Mouse (Mus musculus): ENCODE measurements around the gene Gpr108. TPM values are rescaled to one million over a fixed set of nuclear protein-coding genes. Genes with fewer than 3 reads are reported as not detected.

Gene Gpr108
- polyA plus RNA-seq, 1 experiment from 2014 or later = 16.2 TPM

DNA sequence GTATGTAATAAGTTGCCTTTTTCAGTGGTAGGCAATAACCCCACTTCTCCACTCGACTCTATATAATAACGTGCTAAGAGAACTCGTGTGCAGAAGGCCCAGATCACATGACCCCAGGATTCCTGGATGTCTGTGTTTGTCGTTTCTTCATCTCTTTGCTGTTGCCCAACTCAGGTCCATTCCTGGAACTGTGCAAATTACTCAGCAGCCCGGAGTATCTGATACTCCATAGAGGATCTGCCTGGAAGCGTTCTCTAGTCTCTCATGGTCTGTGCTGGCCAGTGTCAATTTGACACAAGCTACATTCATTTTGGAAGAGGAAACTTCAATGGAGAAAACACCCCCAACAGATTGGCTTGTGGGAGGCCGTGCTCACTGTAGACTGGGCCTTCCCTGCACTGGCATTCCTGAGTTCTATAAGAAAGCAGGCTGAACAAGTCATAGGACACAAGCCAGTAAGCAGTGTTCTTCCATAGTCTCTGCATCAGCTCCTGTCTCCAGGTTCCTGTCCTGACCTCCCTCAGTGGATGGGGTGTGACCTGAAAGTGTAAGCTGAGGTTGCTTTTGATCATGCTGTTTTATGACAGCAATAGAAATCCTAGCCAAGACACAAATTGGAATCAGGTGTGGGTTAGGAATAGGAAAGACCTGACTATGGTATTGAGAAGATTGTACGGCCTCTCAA lies 52.8 kb downstream of the Gpr108 start:
- TF ChIP-seq CTCF (IDR thresholded peaks at IDR 0.05; ENCODE audit: low read depth) = no peak
- Histone ChIP-seq H3K36me3 (ENCODE audit: control insufficient read depth, insufficient read depth) (no peaks in the 10 kb centered on the region), H3K9ac (ENCODE audit: low read depth, low read length) (no peak overlapping the region), H3K9me3 (ENCODE audit: control insufficient read depth) (no peaks in the 10 kb centered on the region), H3K4me3 (ENCODE audit: low read depth, low read length) (no peak overlapping the region), H3K4me2 (replicated peaks; ENCODE audit: low read depth) (no peak overlapping the region), H3K27ac (ENCODE audit: low read depth, low read length) (no peak overlapping the region), H3K4me1 (replicated peaks; ENCODE audit: control insufficient read depth, insufficient read depth, low read length) (no peaks in the 10 kb centered on the region), H3K27me3 (replicated peaks; ENCODE audit: control insufficient read depth, insufficient read depth, low read length) (no peaks in the 10 kb centered on the region)
- ATAC-seq = no peak
- WGBS = 71% methylated on average over 8 of the region's 8 CpGs

- no peak for ATAC-seq
- 81% methylated on average over 3 of the region's 3 CpGs for WGBS
- no peak for TF ChIP-seq CTCF (IDR thresholded peaks at IDR 0.05; ENCODE audit: low read depth)
- Histone ChIP-seq H3K4me1 (replicated peaks; ENCODE audit: control insufficient read depth, insufficient read depth, low read length) (no peaks in the 10 kb centered on the region), H3K9me3 (ENCODE audit: control insufficient read depth) (no peaks in the 10 kb centered on the region), H3K9ac (ENCODE audit: low read depth, low read length) (no peak overlapping the region), H3K27ac (ENCODE audit: low read depth, low read length) (no peak overlapping the region), H3K36me3 (ENCODE audit: control insufficient read depth, insufficient read depth) (no peaks in the 10 kb centered on the region), H3K4me3 (ENCODE audit: low read depth, low read length) (no peak overlapping the region), H3K27me3 (replicated peaks; ENCODE audit: control insufficient read depth, insufficient read depth, low read length) (no peaks in the 10 kb centered on the region), H3K4me2 (replicated peaks; ENCODE audit: low read depth) (no peak overlapping the region)
These were observed 53.5 kb downstream of the Gpr108 start for GRCm38 (mm10) chr17:57194771-57195170.

DNA sequence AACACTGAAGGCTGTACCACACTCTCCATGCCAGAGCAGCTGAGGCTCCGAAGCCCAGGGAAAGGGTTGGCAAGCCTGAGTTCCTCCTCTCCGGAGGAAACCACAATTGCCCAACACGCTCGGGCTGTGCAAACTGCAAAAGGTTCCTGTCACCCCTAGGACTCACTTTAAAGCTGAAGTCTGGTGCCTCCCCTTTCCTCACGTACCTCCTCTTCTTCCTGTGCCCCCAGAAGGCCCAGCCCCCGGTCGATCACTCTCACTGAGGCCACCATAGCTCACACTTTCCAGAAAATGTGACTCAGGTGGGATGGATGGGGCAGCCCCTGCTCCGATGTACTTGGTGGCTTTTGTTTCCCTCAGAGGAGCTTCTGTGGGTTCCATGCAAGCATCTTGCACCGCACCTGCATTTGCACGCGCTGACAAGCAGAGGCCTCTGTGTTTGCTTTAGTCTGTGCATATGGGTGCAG lies 54.2 kb downstream of the Gpr108 start, which contains the start of gene Tnfsf14:
Tnfsf14 (minus strand) TSS at position 137 of the 467 bp plus-strand sequence.
- no peaks in the 10 kb centered on the region for H3K9me3 ChIP-seq (ENCODE audit: control insufficient read depth)
- no peaks in the 10 kb centered on the region for H3K4me1 ChIP-seq (replicated peaks; ENCODE audit: control insufficient read depth, insufficient read depth, low read length)
- TF ChIP-seq CTCF (IDR thresholded peaks at IDR 0.05; ENCODE audit: low read depth) = no peak
- H3K36me3 ChIP-seq (ENCODE audit: control insufficient read depth, insufficient read depth) = no peaks in the 10 kb centered on the region
- H3K4me3 ChIP-seq (ENCODE audit: low read depth, low read length) = no peak within 1 kb of the TSS
- ATAC-seq = no peak
- WGBS = 80% methylated on average over 11 of the region's 11 CpGs
- no peaks in the 10 kb centered on the region for H3K27me3 ChIP-seq (replicated peaks; ENCODE audit: control insufficient read depth, insufficient read depth, low read length)
- no peak within 1 kb of the TSS for H3K4me2 ChIP-seq (replicated peaks; ENCODE audit: low read depth)
- H3K9ac ChIP-seq (ENCODE audit: low read depth, low read length) = no peak within 1 kb of the TSS
- no peak within 1 kb of the TSS for H3K27ac ChIP-seq (ENCODE audit: low read depth, low read length)

- H3K4me1 ChIP-seq (replicated peaks; ENCODE audit: control insufficient read depth, insufficient read depth, low read length) = no peaks in the 10 kb centered on the region
- H3K27me3 ChIP-seq (replicated peaks; ENCODE audit: control insufficient read depth, insufficient read depth, low read length) = no peaks in the 10 kb centered on the region
- no peaks in the 10 kb centered on the region for H3K9me3 ChIP-seq (ENCODE audit: control insufficient read depth)
- H3K36me3 ChIP-seq (ENCODE audit: control insufficient read depth, insufficient read depth) = no peaks in the 10 kb centered on the region
- no peak for ATAC-seq
- H3K4me3 ChIP-seq (ENCODE audit: low read depth, low read length) = no peak overlapping the region
- H3K9ac ChIP-seq (ENCODE audit: low read depth, low read length) = no peak overlapping the region
- no peak for TF ChIP-seq CTCF (IDR thresholded peaks at IDR 0.05; ENCODE audit: low read depth)
- H3K27ac ChIP-seq (ENCODE audit: low read depth, low read length) = no peak overlapping the region
- WGBS = 71% methylated on average over 12 of the region's 12 CpGs
- no peak overlapping the region for H3K4me2 ChIP-seq (replicated peaks; ENCODE audit: low read depth)
These were observed 59.6 kb downstream of the Gpr108 start for GRCm38 (mm10) chr17:57188510-57189192.

GRCm38 (mm10) chr17:57185641-57186040 lies 62.6 kb downstream of the Gpr108 start:
- Histone ChIP-seq H3K4me2 (replicated peaks; ENCODE audit: low read depth) (no peak overlapping the region), H3K4me3 (ENCODE audit: low read depth, low read length) (no peak overlapping the region), H3K4me1 (replicated peaks; ENCODE audit: control insufficient read depth, insufficient read depth, low read length) (no peaks in the 10 kb centered on the region), H3K27me3 (replicated peaks; ENCODE audit: control insufficient read depth, insufficient read depth, low read length) (no peaks in the 10 kb centered on the region), H3K36me3 (ENCODE audit: control insufficient read depth, insufficient read depth) (no peaks in the 10 kb centered on the region), H3K9me3 (ENCODE audit: control insufficient read depth) (no peaks in the 10 kb centered on the region), H3K9ac (ENCODE audit: low read depth, low read length) (no peak overlapping the region), H3K27ac (ENCODE audit: low read depth, low read length) (no peak overlapping the region)
- 57% methylated on average over 2 of the region's 2 CpGs for WGBS
- TF ChIP-seq CTCF (IDR thresholded peaks at IDR 0.05; ENCODE audit: low read depth) = no peak
- ATAC-seq = no peak

Small RNAs within 50 kb of the gene (microRNA-seq; reads per million reads assigned to microRNA genes)
- gene Mir6978 = not detected

Other genes starting within 250 kb of the Gpr108 start
- not detected in 2 replicates for gene Pspn, start 248.4 kb downstream of the Gpr108 start, polyA plus RNA-seq (2015; fragmentation: Nextera tagmentation; extraction: Ambion mirVana)
- gene Gtf2f1, start 237.2 kb downstream of the Gpr108 start, polyA plus RNA-seq (2015; fragmentation: Nextera tagmentation; extraction: Ambion mirVana) = 43.3 and 43.5 TPM in 2 replicates
- 0.22 and 0.25 TPM in 2 replicates for gene Gm17949, start 237.0 kb downstream of the Gpr108 start, polyA plus RNA-seq (2015; fragmentation: Nextera tagmentation; extraction: Ambion mirVana)
- gene Khsrp, start 216.9 kb downstream of the Gpr108 start, polyA plus RNA-seq (2015; fragmentation: Nextera tagmentation; extraction: Ambion mirVana) = 18.8 and 19.9 TPM in 2 replicates
- not detected in 2 replicates for gene Slc25a41, start 206.8 kb downstream of the Gpr108 start, polyA plus RNA-seq (2015; fragmentation: Nextera tagmentation; extraction: Ambion mirVana)
- 121 and 130 TPM in 2 replicates for gene Crb3, start 189.3 kb downstream of the Gpr108 start, polyA plus RNA-seq (2015; fragmentation: Nextera tagmentation; extraction: Ambion mirVana)
- 4.8 and 5.1 TPM in 2 replicates for gene Slc25a23, start 188.6 kb downstream of the Gpr108 start, polyA plus RNA-seq (2015; fragmentation: Nextera tagmentation; extraction: Ambion mirVana)
- gene Dennd1c, start 169.9 kb downstream of the Gpr108 start, polyA plus RNA-seq (2015; fragmentation: Nextera tagmentation; extraction: Ambion mirVana) = 5.2 and 5.3 TPM in 2 replicates
- 12.6 and 14.6 TPM in 2 replicates for gene Tubb4a, start 160.7 kb downstream of the Gpr108 start, polyA plus RNA-seq (2015; fragmentation: Nextera tagmentation; extraction: Ambion mirVana)
- 1.2 and 1.6 TPM in 2 replicates for gene Tnfsf9, start 143.1 kb downstream of the Gpr108 start, polyA plus RNA-seq (2015; fragmentation: Nextera tagmentation; extraction: Ambion mirVana)
- gene Cd70, start 98.7 kb downstream of the Gpr108 start, polyA plus RNA-seq (2015; fragmentation: Nextera tagmentation; extraction: Ambion mirVana) = not detected in 2 replicates
- 0.10 and 0.12 TPM in 2 replicates for gene Tnfsf14, start 54.3 kb downstream of the Gpr108 start, polyA plus RNA-seq (2015; fragmentation: Nextera tagmentation; extraction: Ambion mirVana)
- gene C3, start 20.3 kb downstream of the Gpr108 start, polyA plus RNA-seq (2015; fragmentation: Nextera tagmentation; extraction: Ambion mirVana) = 19.5 TPM in 2 replicates
- 26.3 and 31.6 TPM in 2 replicates for gene Trip10, start 1.0 kb upstream of the Gpr108 start, polyA plus RNA-seq (2015; fragmentation: Nextera tagmentation; extraction: Ambion mirVana)
- gene Vav1, start 30.7 kb upstream of the Gpr108 start, polyA plus RNA-seq (2015; fragmentation: Nextera tagmentation; extraction: Ambion mirVana) = 1.1 and 1.5 TPM in 2 replicates
- gene Adgre1, start 110.2 kb upstream of the Gpr108 start, polyA plus RNA-seq (2015; fragmentation: Nextera tagmentation; extraction: Ambion mirVana) = 2.6 and 3.1 TPM in 2 replicates

Measured in intestine, postnatal 0 days (tissue).